Mouse (Mus musculus) liver, embryonic 14.5 days (tissue): Measurements from ENCODE around the gene Rfx8. TPM values are rescaled to one million over a fixed set of nuclear protein-coding genes. Genes with fewer than 3 reads are reported as not detected.

Source experiments
- ATAC-seq: fragments of 200-750 bp; cut with Nextera tagmentation; 2 replicates; pipeline ENCODE4 v1.8.0; 2017; ENCODE audit warnings: moderate number of reproducible peaks, mild to moderate bottlenecking, moderate library complexity; ENCODE audit not compliant: insufficient read depth
- DNase-seq, 3 experiments: peaks; one replicate each; pipeline ENCODE4 v3.0.0-alpha.2; 2012 to 2013; ENCODE audit warnings: low read depth in 3 of 3, low spot score in 3 of 3
- H3K27ac ChIP-seq: fragments of 300-500 bp; sonication (generic); 2 replicates; pipeline ENCODE4 v1.5.1; 2014; ENCODE audit warnings: moderate library complexity, mild to moderate bottlenecking, control low read depth, inconsistent platforms
- H3K27me3 ChIP-seq: fragments of 300-500 bp; sonication (generic); 2 replicates; pipeline ENCODE4 v1.6.1; 2014; ENCODE audit warnings: mild to moderate bottlenecking, low read length, moderate library complexity; ENCODE audit not compliant: control insufficient read depth, insufficient read depth
- H3K36me3 ChIP-seq: fragments of 300-500 bp; sonication (generic); replicated peaks from 2 replicates; pipeline ENCODE4 v1.6.1; 2014; ENCODE audit warnings: low read depth; ENCODE audit not compliant: control insufficient read depth, insufficient read depth
- H3K4me1 ChIP-seq, 2 experiments: fragments of 200-500 bp in 1 of 2; fragments of 300-500 bp in 1 of 2; sonication (generic) in 1 of 2; replicated peaks; 2 replicates each; pipeline ENCODE4 v1.6.1; 2012 to 2014; ENCODE audit warnings: antibody characterized with exemption in 1 of 2, inconsistent platforms in 1 of 2, low read length in 1 of 2; ENCODE audit not compliant: control insufficient read depth in 2 of 2, insufficient read depth in 2 of 2
- H3K4me2 ChIP-seq: fragments of 300-500 bp; sonication (generic); 2 replicates; pipeline ENCODE4 v1.6.1; 2014; ENCODE audit warnings: low read depth, mild to moderate bottlenecking, control low read depth, moderate library complexity
- H3K4me3 ChIP-seq, 2 experiments: fragments of 200-500 bp in 1 of 2; fragments of 300-500 bp in 1 of 2; sonication (generic) in 1 of 2; 2 replicates each; pipeline ENCODE4 v1.5.1; 2012 to 2014; ENCODE audit warnings: low read depth in 2 of 2, low read length in 2 of 2, mild to moderate bottlenecking in 2 of 2, control low read depth in 1 of 2, inconsistent platforms in 1 of 2, moderate library complexity in 1 of 2; ENCODE audit not compliant: insufficient read depth in 1 of 2
- H3K9ac ChIP-seq: fragments of 300-500 bp; sonication (generic); replicated peaks from 2 replicates; pipeline ENCODE4 v1.6.1; 2014; ENCODE audit warnings: mild to moderate bottlenecking, control low read depth, moderate library complexity
- H3K9me3 ChIP-seq: fragments of 300-500 bp; sonication (generic); 2 replicates; pipeline ENCODE4 v1.6.1; 2016; ENCODE audit warnings: low read length, mixed read lengths; ENCODE audit not compliant: control insufficient read depth
- CTCF ChIP-seq: IDR thresholded peaks from 2 replicates; pipeline ENCODE4 v1.5.1; 2016; ENCODE audit warnings: antibody characterized with exemption, low read depth, control low read depth
- EP300 ChIP-seq: IDR thresholded peaks from 2 replicates; pipeline ENCODE4 v1.6.1; 2016; ENCODE audit warnings: antibody characterized with exemption, low read depth
- WGBS: fragments of 180-500 bp; shearing (Covaris S2); extraction: QIAGEN DNeasy Blood & Tissue Kit; methylation state at CpG from one replicate; pipeline ENCODE4 v1.1.7; 2014; ENCODE audit not compliant: insufficient replicate concordance; 5-methylcytosine and 5-hydroxymethylcytosine counted together
- polyA plus RNA-seq, 2 experiments: library from polyadenylated mRNA; depleted of rRNA in 1 of 2; stranded (reverse) in 1 of 2; unstranded in 1 of 2; fragments of >200 nt; fragmentation: Nextera tagmentation in 1 of 2; extraction: Ambion mirVana in 1 of 2; gene quantifications; 2 replicates each; pipeline versions ENCODE4 v1.2.1 to v1.2.3; 2012 to 2014

Gene Rfx8
- polyA plus RNA-seq, 2 experiments = 0.04 TPM; not detected in 1

GRCm38 (mm10) chr1:39628606-39629005, 92.2 kb downstream of the Rfx8 start:
- Histone ChIP-seq H3K27ac (no peak overlapping the region), H3K27me3 (no peaks in the 10 kb centered on the region), H3K4me1 (no peaks in the 10 kb centered on the region), H3K4me2 (no peak overlapping the region), H3K9ac (no peak overlapping the region), H3K4me3 (no peak overlapping the region), H3K36me3 (no peaks in the 10 kb centered on the region), H3K9me3 (no peaks in the 10 kb centered on the region)
- TF ChIP-seq CTCF = no peak
- TF ChIP-seq EP300 = no peak
- no peak for DNase-seq
- WGBS = 59% methylated on average over 9 of the region's 9 CpGs
- no peak for ATAC-seq

DNA sequence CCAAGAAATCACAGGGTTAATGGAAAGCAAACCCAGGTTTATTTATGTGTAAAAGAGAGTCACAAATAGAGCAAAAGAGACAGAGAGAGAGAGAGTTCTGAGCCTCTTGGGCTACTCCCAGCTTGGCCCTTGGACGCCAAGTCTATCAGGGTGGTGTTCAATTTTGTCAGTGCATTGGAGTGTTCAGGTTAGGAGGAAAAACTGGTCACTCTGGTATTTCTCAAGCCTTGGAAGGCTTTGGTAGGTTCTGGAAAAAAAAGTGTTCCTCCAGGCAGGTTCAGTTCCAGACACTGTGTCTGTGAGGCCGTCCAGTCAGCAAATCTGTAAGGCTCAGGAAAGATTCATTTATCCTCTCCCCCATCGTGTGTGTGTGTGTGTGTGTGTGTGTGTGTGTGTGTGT, 95.3 kb downstream of the Rfx8 start:
- 36% methylated on average over 3 of the region's 3 CpGs for WGBS
- Histone ChIP-seq H3K4me3 (no peak overlapping the region), H3K36me3 (no peaks in the 10 kb centered on the region), H3K9me3 (no peaks in the 10 kb centered on the region), H3K4me2 (no peak overlapping the region), H3K27ac (no peak overlapping the region), H3K27me3 (no peaks in the 10 kb centered on the region), H3K4me1 (no peaks in the 10 kb centered on the region), H3K9ac (no peak overlapping the region)
- TF ChIP-seq EP300 = no peak
- TF ChIP-seq CTCF = no peak
- ATAC-seq = no peak
- no peak for DNase-seq

DNA sequence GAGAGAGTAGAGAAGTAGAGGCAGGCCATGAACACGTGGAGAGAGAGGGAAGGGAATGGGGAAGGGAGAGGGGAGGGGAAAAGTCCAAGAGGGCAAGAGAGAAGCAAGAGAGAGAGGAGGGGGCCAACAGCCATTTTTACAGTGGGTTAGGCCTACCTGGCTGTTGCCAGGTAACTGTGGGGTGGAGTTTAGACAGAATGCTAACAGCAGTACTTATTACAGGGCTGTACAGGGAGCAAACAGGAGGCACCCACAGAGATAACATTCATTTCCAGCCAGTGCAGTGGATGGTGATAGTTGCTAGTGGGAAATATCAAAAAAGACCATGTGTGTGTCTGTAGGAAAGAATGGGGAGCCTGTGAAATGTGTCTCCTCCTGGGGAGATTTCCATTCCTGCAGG, 97.1 kb downstream of the Rfx8 start:
- DNase-seq (no peak), ATAC-seq (no peak)
- no peak overlapping the region for H3K9ac ChIP-seq
- no peaks in the 10 kb centered on the region for H3K36me3 ChIP-seq
- H3K4me1 ChIP-seq = no peaks in the 10 kb centered on the region
- H3K27me3 ChIP-seq = no peaks in the 10 kb centered on the region
- TF ChIP-seq CTCF (no peak), EP300 (no peak)
- H3K9me3 ChIP-seq = no peaks in the 10 kb centered on the region
- no peak overlapping the region for H3K27ac ChIP-seq
- H3K4me3 ChIP-seq = no peak overlapping the region
- WGBS = 38% methylated on average over 1 of the region's 1 CpGs
- no peak overlapping the region for H3K4me2 ChIP-seq

- DNase-seq (no peak), ATAC-seq (no peak)
- H3K27ac ChIP-seq = no peak overlapping the region
- no peaks in the 10 kb centered on the region for H3K9me3 ChIP-seq
- no peak overlapping the region for H3K4me3 ChIP-seq
- H3K9ac ChIP-seq = no peak overlapping the region
- WGBS = 58% methylated on average over 5 of the region's 5 CpGs
- no peaks in the 10 kb centered on the region for H3K4me1 ChIP-seq
- no peak for TF ChIP-seq EP300
- no peak for TF ChIP-seq CTCF
- H3K4me2 ChIP-seq = no peak overlapping the region
- no peaks in the 10 kb centered on the region for H3K36me3 ChIP-seq
- H3K27me3 ChIP-seq = no peaks in the 10 kb centered on the region
These were observed 97.7 kb downstream of the Rfx8 start for GRCm38 (mm10) chr1:39623106-39623505.

DNA sequence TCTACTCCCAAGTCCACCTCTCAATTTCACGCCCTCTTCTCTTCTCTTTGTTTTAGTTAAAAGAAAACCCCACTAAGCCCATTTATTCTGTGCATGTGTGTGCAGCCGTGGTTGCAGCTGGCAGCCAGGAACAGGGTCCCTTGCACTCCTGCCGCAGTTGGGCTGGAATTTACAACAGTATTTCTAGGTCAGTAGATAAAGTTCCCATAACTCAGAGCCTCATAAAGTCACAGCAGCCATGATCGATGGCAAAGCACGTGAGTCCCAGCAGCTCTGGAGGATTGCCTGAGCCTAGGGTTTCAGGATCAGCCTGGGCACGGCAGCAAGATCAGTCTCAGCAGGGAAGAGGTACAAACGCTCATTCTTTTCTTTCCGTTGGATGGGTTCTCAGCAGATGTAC, 102.3 kb downstream of the Rfx8 start:
- ATAC-seq = no peak
- H3K9ac ChIP-seq = no peak overlapping the region
- TF ChIP-seq CTCF = no peak
- TF ChIP-seq EP300 = no peak
- H3K9me3 ChIP-seq = no peaks in the 10 kb centered on the region
- H3K27ac ChIP-seq = no peak overlapping the region
- H3K36me3 ChIP-seq = no peaks in the 10 kb centered on the region
- no peaks in the 10 kb centered on the region; a peak in 1 of 4 replicates for H3K4me1 ChIP-seq
- WGBS = 51% methylated on average over 8 of the region's 8 CpGs
- no peaks in the 10 kb centered on the region for H3K27me3 ChIP-seq
- no peak overlapping the region for H3K4me2 ChIP-seq
- no peak overlapping the region for H3K4me3 ChIP-seq
- no peak for DNase-seq
